8 mouse cellular contexts compared by ENCODE assay signal in genomic region chr11:36677321-36678056, GRCm38 (mm10).
DNase-seq lines count a peak whose midpoint lies in the region; ATAC-seq and TF ChIP-seq lines count a peak whose summit lies in the region.

No protein-coding gene starts in this region.

- no peak for ATAC-seq in lung, postnatal 0 days
- no peak for ATAC-seq in stomach, postnatal 0 days (ENCODE audit: low FRiP score, low TSS enrichment)

- H3K27ac ChIP-seq in lung, postnatal 0 days (ENCODE audit: low read length), result no peak overlapping the region
- peak overlapping the region; percentile 92 for H3K27ac ChIP-seq in midbrain, embryonic 10.5 days (replicated peaks)
- no peak overlapping the region for H3K27ac ChIP-seq in stomach, postnatal 0 days (replicated peaks)

- H3K9ac ChIP-seq in lung, postnatal 0 days (replicated peaks; ENCODE audit: low read depth), result no peak overlapping the region
- H3K9ac ChIP-seq in stomach, postnatal 0 days (ENCODE audit: low read length), result no peak overlapping the region

- peak overlapping the region; percentile 49 for H3K4me2 ChIP-seq in lung, postnatal 0 days (replicated peaks; ENCODE audit: low read depth, low read length)
- H3K4me2 ChIP-seq in stomach, postnatal 0 days (replicated peaks; ENCODE audit: low read depth), result peak overlapping the region; percentile 66

- 1% methylated on average over 23 of the region's 23 CpGs for WGBS in lung, postnatal 0 days
- under 1% methylated on average over 23 of the region's 23 CpGs for WGBS in midbrain, embryonic 10.5 days
- under 1% methylated on average over 23 of the region's 23 CpGs for WGBS in stomach, postnatal 0 days

- H3K27me3 ChIP-seq in lung, postnatal 0 days (replicated peaks; ENCODE audit: insufficient read depth, low read length), result no peaks in the 10 kb centered on the region
- H3K27me3 ChIP-seq in midbrain, embryonic 10.5 days (ENCODE audit: low read depth, poor library complexity, severe bottlenecking), result no peaks in the 10 kb centered on the region
- no peaks in the 10 kb centered on the region for H3K27me3 ChIP-seq in stomach, postnatal 0 days (ENCODE audit: control insufficient read depth, insufficient read depth, low read length)

- peak overlapping the region; percentile 28 for H3K4me3 ChIP-seq in lung, postnatal 0 days (ENCODE audit: low read depth, low read length)
- H3K4me3 ChIP-seq in midbrain, embryonic 10.5 days, result peak overlapping the region; percentile 59
- H3K4me3 ChIP-seq in stomach, postnatal 0 days (ENCODE audit: low read depth, low read length), result peak overlapping the region; percentile 38

- TF ChIP-seq CTCF in lung, postnatal 0 days (IDR thresholded peaks at IDR 0.05), result no peak
- no peak for TF ChIP-seq CTCF in stomach, postnatal 0 days (IDR thresholded peaks at IDR 0.05; ENCODE audit: low read depth)

- no peaks in the 10 kb centered on the region for H3K4me1 ChIP-seq in lung, postnatal 0 days (ENCODE audit: insufficient read depth, low read depth, low read length)
- H3K4me1 ChIP-seq in midbrain, embryonic 10.5 days, result peaks cover 70% of the 10 kb centered on the region
- H3K4me1 ChIP-seq in stomach, postnatal 0 days (replicated peaks; ENCODE audit: control insufficient read depth, insufficient read depth), result no peaks in the 10 kb centered on the region

- H3K36me3 ChIP-seq in lung, postnatal 0 days (ENCODE audit: insufficient read depth, low read length), result no peaks in the 10 kb centered on the region
- no peaks in the 10 kb centered on the region for H3K36me3 ChIP-seq in midbrain, embryonic 10.5 days
- no peaks in the 10 kb centered on the region for H3K36me3 ChIP-seq in stomach, postnatal 0 days (ENCODE audit: control insufficient read depth, insufficient read depth, low read length)

- intact Hi-C loops in heart, postnatal 10 days (cut with DNase I), result no loop called here

- DNase-seq in lung, postnatal 0 days (ENCODE audit: low spot score), result peak; percentile 24
- DNase-seq in lung, postnatal 25 days (ENCODE audit: low spot score), result no peak
- peak; percentile 83 for DNase-seq in embryo, embryonic 10 days (ENCODE audit: low spot score)
- peak; percentile 14 to 20 for DNase-seq in heart, postnatal 10 days
- peak; percentile 52 for DNase-seq in layer of hippocampus, adult 9-11 months
- peak; percentile 76 for DNase-seq in midbrain, embryonic 10.5 days (ENCODE audit: low spot score)
- peak; percentile 20 for DNase-seq in stomach, postnatal 0 days (ENCODE audit: low spot score)
- DNase-seq in thymus, postnatal 14 days, result no peak

- no peak for TF ChIP-seq EP300 in lung, postnatal 0 days (IDR thresholded peaks at IDR 0.05)
- TF ChIP-seq EP300 in stomach, postnatal 0 days (optimal IDR thresholded peaks at IDR 0.05), result no peak

- no peaks in the 10 kb centered on the region for H3K9me3 ChIP-seq in lung, postnatal 0 days (ENCODE audit: low read length)
- no peaks in the 10 kb centered on the region for H3K9me3 ChIP-seq in midbrain, embryonic 10.5 days (replicated peaks)
- no peaks in the 10 kb centered on the region for H3K9me3 ChIP-seq in stomach, postnatal 0 days (ENCODE audit: control insufficient read depth, low read length)

Comparison
In these comparisons a context has a peak if more than half of its experiments do, and no peak if none do; other contexts are left out.
1. DNase-seq: peak in lung, postnatal 0 days (single experiment), embryo, embryonic 10 days (single experiment), heart, postnatal 10 days (2 of 2), layer of hippocampus, adult 9-11 months (single experiment), midbrain, embryonic 10.5 days (single experiment) and stomach, postnatal 0 days (single experiment); none in lung, postnatal 25 days (single experiment) and thymus, postnatal 14 days (single experiment).
2. Peak in every context shown above with its lines, with median percentiles within 50 percentile points of each other: H3K4me3 ChIP-seq.